Mouse (Mus musculus) brown adipose tissue, adult 24 weeks (tissue): ENCODE data around the gene Olfr767. TPM values are rescaled to one million over a fixed set of nuclear protein-coding genes. Genes with fewer than 3 reads are reported as not detected.
"Not testable (repeated sequence)": the region's sequence is repeated elsewhere in the genome, so short reads cannot be mapped to it uniquely, and the experiment has no call there.

Source experiments
- H3K27ac ChIP-seq: fragments of 200-500 bp; replicated peaks from 2 replicates; pipeline ENCODE4 v1.5.1; 2012; ENCODE audit warnings: low read depth, mild to moderate bottlenecking, low read length
- H3K4me1 ChIP-seq: fragments of 200-500 bp; 2 replicates; pipeline ENCODE4 v1.6.1; 2012; ENCODE audit warnings: low read length, mixed read lengths; ENCODE audit not compliant: control insufficient read depth, insufficient read depth, insufficient read length
- H3K4me3 ChIP-seq: fragments of 200-500 bp; 2 replicates; pipeline ENCODE4 v1.5.1; 2012; ENCODE audit warnings: low read depth, mild to moderate bottlenecking, low read length, moderate library complexity; ENCODE audit not compliant: insufficient read depth
- polyA plus RNA-seq: library from polyadenylated mRNA; stranded (reverse); fragments of >200 nt; gene quantifications from 2 replicates; pipeline ENCODE4 v1.2.4, GENCODE M21; 2012; ENCODE audit not compliant: missing spikeins, insufficient read depth, insufficient read length

The Olfr767 gene
- not detected in 2 replicates for polyA plus RNA-seq

- not testable (repeated sequence) for H3K4me1 ChIP-seq, H3K27ac ChIP-seq, H3K4me3 ChIP-seq
These were observed at the start of gene Olfr767 for GRCm38 (mm10) chr10:129082810-129083209. TSS of gene Olfr767 (minus strand) at chr10:129082910.

GRCm38 (mm10) chr10:129117761-129118160 lies 35.1 kb upstream of the Olfr767 start, which contains the start of gene Olfr769:
TSS of gene Olfr769 (minus strand) at chr10:129117861.
- H3K4me3 ChIP-seq, result no peak within 1 kb of the TSS
- H3K4me1 ChIP-seq, result no peaks in the 10 kb centered on the region
- H3K27ac ChIP-seq, result no peak within 1 kb of the TSS

- H3K4me3 ChIP-seq, result no peak overlapping the region
- no peaks in the 10 kb centered on the region for H3K4me1 ChIP-seq
- no peak overlapping the region for H3K27ac ChIP-seq
These were observed 32.4 kb upstream of the Olfr767 start for GRCm38 (mm10) chr10:129115146-129115545.

- Histone ChIP-seq H3K4me3 (no peak overlapping the region), H3K27ac (no peak overlapping the region), H3K4me1 (no peaks in the 10 kb centered on the region)
These were observed 18.5 kb upstream of the Olfr767 start for GRCm38 (mm10) chr10:129101231-129101630.

- Histone ChIP-seq H3K27ac (no peak within 1 kb of the TSS), H3K4me3 (no peak within 1 kb of the TSS), H3K4me1 (no peaks in the 10 kb centered on the region)
These were observed 16.6 kb upstream of the Olfr767 start, which contains the start of gene Olfr768 for GRCm38 (mm10) chr10:129099275-129099674. TSS of gene Olfr768 (minus strand) at chr10:129099375.

GRCm38 (mm10) chr10:129068877-129069276 lies 13.8 kb downstream of the Olfr767 start, which contains the start of gene Olfr766-ps1:
TSS of gene Olfr766-ps1 (minus strand) at chr10:129068977.
- H3K27ac ChIP-seq, result no peak within 1 kb of the TSS
- no peaks in the 10 kb centered on the region for H3K4me1 ChIP-seq
- H3K4me3 ChIP-seq, result no peak within 1 kb of the TSS

GRCm38 (mm10) chr10:129049898-129050297 lies 32.8 kb downstream of the Olfr767 start, which contains the start of gene Olfr765:
TSS of gene Olfr765 (minus strand) at chr10:129049998.
- not testable (repeated sequence) for H3K4me3 ChIP-seq, H3K4me1 ChIP-seq, H3K27ac ChIP-seq

- no peak within 1 kb of the TSS for H3K4me3 ChIP-seq
- no peaks in the 10 kb centered on the region for H3K4me1 ChIP-seq
- H3K27ac ChIP-seq, result no peak within 1 kb of the TSS
These were observed 42.9 kb downstream of the Olfr767 start, which contains the start of gene Olfr764-ps1 for GRCm38 (mm10) chr10:129039796-129040195. TSS of gene Olfr764-ps1 (minus strand) at chr10:129039896.

- H3K27ac ChIP-seq, result no peak overlapping the region
- no peaks in the 10 kb centered on the region for H3K4me1 ChIP-seq
- H3K4me3 ChIP-seq, result no peak overlapping the region
These were observed 54.4 kb downstream of the Olfr767 start for GRCm38 (mm10) chr10:129028343-129028742.

GRCm38 (mm10) chr10:129026018-129026662 lies 56.6 kb downstream of the Olfr767 start:
- Histone ChIP-seq H3K27ac (no peak overlapping the region), H3K4me1 (no peaks in the 10 kb centered on the region), H3K4me3 (no peak overlapping the region)

Other genes starting within 250 kb of the Olfr767 start
- gene Gdf11, start 191.2 kb downstream of the Olfr767 start, polyA plus RNA-seq, result 1.0 and 1.3 TPM in 2 replicates
- gene Cd63, start 181.9 kb downstream of the Olfr767 start, polyA plus RNA-seq, result 59.5 and 73.6 TPM in 2 replicates
- gene Rdh5, start 160.0 kb downstream of the Olfr767 start, polyA plus RNA-seq, result 10.9 and 11.5 TPM in 2 replicates
- gene Bloc1s1, start 158.9 kb downstream of the Olfr767 start, polyA plus RNA-seq, result 297 and 417 TPM in 2 replicates
- gene Itga7, start 149.1 kb downstream of the Olfr767 start, polyA plus RNA-seq, result 23.2 and 28.5 TPM in 2 replicates
- not detected in 2 replicates for gene Mettl7b, start 121.9 kb downstream of the Olfr767 start, polyA plus RNA-seq
- not detected in 2 replicates for gene Olfr9, start 93.5 kb downstream of the Olfr767 start, polyA plus RNA-seq
- not detected in 2 replicates for gene Olfr763, start 72.1 kb downstream of the Olfr767 start, polyA plus RNA-seq
- not detected in 2 replicates for gene Olfr764-ps1, start 43.0 kb downstream of the Olfr767 start, polyA plus RNA-seq
- gene Olfr765, start 32.9 kb downstream of the Olfr767 start, polyA plus RNA-seq, result not detected in 2 replicates
- not detected in 2 replicates for gene Olfr766-ps1, start 13.9 kb downstream of the Olfr767 start, polyA plus RNA-seq
- not detected in 2 replicates for gene Olfr768, start 16.5 kb upstream of the Olfr767 start, polyA plus RNA-seq
- not detected in 2 replicates for gene Olfr769, start 35.0 kb upstream of the Olfr767 start, polyA plus RNA-seq
- not detected in 2 replicates for gene Olfr770, start 56.1 kb upstream of the Olfr767 start, polyA plus RNA-seq
- not detected in 2 replicates for gene Olfr771, start 81.8 kb upstream of the Olfr767 start, polyA plus RNA-seq
- not detected in 2 replicates for gene Olfr772, start 95.0 kb upstream of the Olfr767 start, polyA plus RNA-seq
- not detected in 2 replicates for gene Olfr773, start 104.5 kb upstream of the Olfr767 start, polyA plus RNA-seq
- gene Olfr774, start 153.3 kb upstream of the Olfr767 start, polyA plus RNA-seq, result not detected in 2 replicates
- gene Olfr775, start 165.5 kb upstream of the Olfr767 start, polyA plus RNA-seq, result not detected in 2 replicates
- not detected in 2 replicates for gene Olfr776, start 176.2 kb upstream of the Olfr767 start, polyA plus RNA-seq
- not detected in 2 replicates for gene Olfr777, start 188.6 kb upstream of the Olfr767 start, polyA plus RNA-seq
- gene Olfr780, start 235.2 kb upstream of the Olfr767 start, polyA plus RNA-seq, result not detected in 2 replicates
- not detected in 2 replicates for gene Olfr781, start 245.9 kb upstream of the Olfr767 start, polyA plus RNA-seq